Mouse (Mus musculus): ENCODE data around the gene Arhgef11.
"Not testable (repeated sequence)": the region's sequence is repeated elsewhere in the genome, so short reads cannot be mapped to it uniquely, and the experiment has no call there.

Arhgef11 gene

GRCm38 (mm10) chr3:87616957-87617810 lies at the start of gene Arhgef11:
TSS of gene Arhgef11 (plus strand) at chr3:87617559.
- DNase-seq = peak; percentile 77

DNA sequence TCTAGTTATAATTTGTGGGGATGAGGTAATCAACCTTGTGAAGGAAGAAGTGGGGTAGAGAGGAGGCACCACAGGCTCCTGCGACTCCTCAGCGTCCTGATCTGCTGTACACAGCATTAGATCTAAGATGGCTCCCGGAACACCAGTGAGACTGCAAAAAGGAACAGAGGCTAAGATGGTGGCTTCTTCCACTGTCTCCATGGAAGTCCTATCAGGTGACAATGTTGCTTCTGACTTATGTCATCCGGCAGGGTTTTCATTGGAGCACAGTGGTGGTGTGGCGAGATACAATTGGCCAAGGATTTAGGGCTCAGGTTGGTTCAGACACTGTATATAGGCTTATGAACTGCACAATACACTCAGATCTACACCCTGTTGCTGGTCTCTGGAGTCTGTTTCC lies 48.7 kb upstream of the Arhgef11 start:
- no peak for DNase-seq

GRCm38 (mm10) chr3:87575766-87576165 lies 41.6 kb upstream of the Arhgef11 start:
- no peak for DNase-seq

- DNase-seq = no peak
These were observed 35.1 kb upstream of the Arhgef11 start for GRCm38 (mm10) chr3:87582259-87582658.

- no peak for DNase-seq
These were observed 23.6 kb upstream of the Arhgef11 start for GRCm38 (mm10) chr3:87593793-87594192.

- DNase-seq = not testable (repeated sequence)
These were observed 22.0 kb upstream of the Arhgef11 start for GRCm38 (mm10) chr3:87595328-87595727.

DNA sequence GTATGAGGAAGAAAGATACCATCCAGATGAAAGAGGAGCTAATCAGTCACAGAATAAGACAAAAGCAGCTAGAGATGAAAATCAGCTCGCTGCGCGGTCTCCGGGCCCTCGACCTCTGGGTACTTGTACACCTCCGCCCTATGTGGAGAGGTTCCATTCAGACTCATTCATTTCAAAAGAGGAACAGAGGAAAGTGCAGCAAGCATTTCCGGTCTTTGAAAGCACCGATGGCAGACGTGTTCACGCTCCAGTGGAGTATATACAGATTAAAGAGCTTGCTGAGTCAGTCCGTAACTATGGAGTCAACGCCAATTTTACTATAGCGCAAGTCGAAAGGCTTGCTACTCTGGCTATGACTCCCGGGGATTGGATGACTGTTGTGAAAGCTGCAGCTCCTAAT lies 16.3 kb upstream of the Arhgef11 start:
- DNase-seq = not testable (repeated sequence)

GRCm38 (mm10) chr3:87616354-87616753 lies 1.0 kb upstream of the Arhgef11 start:
- DNase-seq = no peak

DNA sequence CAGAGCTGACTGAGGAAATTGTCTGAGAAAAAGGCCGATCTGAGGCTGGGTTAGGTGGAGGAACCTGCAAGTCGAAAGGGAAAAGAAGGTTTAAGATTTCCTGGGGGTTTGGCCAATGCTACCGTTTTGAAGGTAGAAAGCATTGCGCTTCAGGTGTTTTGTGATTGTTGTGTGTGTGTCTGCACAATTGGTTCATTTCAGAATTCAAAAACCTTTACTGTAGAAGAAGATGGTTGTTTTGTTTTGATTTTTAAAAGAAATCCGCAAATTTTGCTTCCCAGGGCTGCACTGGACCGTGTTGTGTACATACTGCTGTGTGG lies 412 bp downstream of the Arhgef11 start:
- DNase-seq = no peak

GRCm38 (mm10) chr3:87618240-87618639 lies 881 bp downstream of the Arhgef11 start:
- no peak for DNase-seq

GRCm38 (mm10) chr3:87618981-87619710 lies 1.8 kb downstream of the Arhgef11 start:
- DNase-seq = no peak

GRCm38 (mm10) chr3:87620218-87620891 lies 3.0 kb downstream of the Arhgef11 start:
- no peak for DNase-seq

DNA sequence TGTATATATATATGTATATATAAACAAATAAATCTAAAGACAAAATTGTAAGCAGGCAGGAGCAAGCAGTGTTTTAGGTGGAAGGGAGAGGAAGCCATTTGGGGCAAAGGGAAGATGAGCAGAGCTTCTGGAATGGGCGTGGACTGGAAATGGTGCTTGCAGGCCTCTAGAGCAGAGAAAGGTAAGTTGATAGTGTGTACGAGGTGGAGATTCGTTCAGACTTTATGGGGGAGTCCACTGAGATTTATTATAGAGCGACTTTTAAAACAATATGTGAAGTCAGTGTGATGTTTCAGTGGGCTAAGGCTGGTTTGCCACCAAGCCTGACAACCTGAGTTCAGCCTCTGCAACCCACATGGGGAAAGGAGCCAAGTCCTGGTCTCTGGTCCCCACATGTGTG lies 7.5 kb downstream of the Arhgef11 start:
- no peak for DNase-seq

DNA sequence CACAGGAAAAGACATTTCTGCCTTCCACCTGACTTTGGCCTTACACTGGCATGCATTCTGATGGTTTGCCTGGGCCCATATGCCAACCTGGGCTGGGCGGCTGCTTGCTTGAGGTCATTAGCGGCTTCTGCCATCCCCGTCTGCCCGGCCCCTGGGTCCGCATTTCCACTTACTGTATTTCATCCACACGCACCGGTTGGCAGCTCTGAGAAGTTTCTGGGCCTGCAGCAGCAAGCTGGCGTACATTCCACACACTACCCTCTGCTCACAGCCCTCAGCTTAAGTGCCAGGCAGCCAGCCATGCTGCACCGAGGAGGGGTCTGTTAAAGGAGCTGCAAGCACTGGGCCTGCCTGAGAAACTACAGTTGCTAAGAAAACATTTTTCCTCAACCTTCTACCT lies 13.5 kb downstream of the Arhgef11 start:
- no peak for DNase-seq

DNA sequence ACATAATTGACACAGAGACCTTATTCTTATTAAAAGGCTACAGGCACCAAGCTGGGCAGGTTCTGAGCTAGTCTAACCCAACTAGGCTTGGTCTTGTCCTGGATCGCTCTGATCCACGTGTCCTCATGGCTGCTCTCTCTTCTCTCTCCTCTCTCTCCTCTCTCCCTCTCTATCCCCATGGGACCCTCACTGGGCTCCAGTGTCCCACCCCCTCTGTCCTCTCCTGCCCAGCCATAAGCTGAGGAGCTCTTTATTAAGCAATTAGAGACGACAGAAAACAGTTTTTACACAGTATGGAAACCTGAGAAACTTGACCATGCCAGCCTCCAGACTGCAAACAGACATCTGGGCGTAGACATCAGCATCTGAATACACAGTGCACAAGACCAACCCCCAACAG lies 14.0 kb downstream of the Arhgef11 start:
- DNase-seq = no peak

GRCm38 (mm10) chr3:87635514-87635913 lies 18.2 kb downstream of the Arhgef11 start:
- DNase-seq = no peak

- DNase-seq = no peak
These were observed 26.1 kb downstream of the Arhgef11 start for GRCm38 (mm10) chr3:87643453-87643852.

DNA sequence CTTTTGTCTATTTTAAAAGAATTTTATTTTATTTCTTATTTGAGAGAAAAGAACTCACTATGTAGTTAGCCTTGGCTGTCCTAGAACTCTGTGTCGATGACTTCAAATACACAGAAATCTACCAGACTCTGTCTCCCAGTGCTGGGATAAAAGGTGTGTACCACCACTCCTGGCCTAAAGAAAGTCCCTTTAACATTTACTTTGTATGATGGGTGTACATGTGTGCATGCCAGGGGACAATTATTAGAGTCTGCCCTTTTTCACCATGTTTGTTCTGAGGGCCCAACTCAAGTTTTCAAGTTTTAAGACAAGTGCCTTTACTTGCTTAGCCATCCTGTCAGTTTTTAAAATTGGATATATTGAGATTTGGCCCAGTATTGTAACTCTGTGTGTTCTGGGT lies 28.8 kb downstream of the Arhgef11 start:
- DNase-seq = no peak

DNA sequence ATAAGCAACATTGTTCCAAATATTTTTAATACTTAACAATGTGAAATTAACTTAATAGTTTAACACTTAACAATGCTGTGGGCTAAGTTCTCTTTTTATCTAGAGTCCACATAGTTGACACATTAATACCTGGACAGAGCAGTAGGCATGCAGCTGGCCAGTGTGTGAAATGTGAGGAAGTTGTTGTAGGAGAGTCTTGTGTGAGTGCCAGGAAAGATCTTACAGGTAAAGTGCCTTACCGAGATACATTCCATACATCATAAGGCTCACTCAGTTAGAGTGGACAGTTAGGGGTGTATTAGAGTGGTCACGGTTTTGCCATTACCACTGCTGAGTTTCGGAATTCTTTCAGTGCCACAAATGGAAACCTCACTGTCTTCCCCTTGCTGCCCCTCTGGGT lies 31.7 kb downstream of the Arhgef11 start:
- no peak for DNase-seq

- no peak for DNase-seq
These were observed 41.0 kb downstream of the Arhgef11 start for GRCm38 (mm10) chr3:87658348-87658747.

DNA sequence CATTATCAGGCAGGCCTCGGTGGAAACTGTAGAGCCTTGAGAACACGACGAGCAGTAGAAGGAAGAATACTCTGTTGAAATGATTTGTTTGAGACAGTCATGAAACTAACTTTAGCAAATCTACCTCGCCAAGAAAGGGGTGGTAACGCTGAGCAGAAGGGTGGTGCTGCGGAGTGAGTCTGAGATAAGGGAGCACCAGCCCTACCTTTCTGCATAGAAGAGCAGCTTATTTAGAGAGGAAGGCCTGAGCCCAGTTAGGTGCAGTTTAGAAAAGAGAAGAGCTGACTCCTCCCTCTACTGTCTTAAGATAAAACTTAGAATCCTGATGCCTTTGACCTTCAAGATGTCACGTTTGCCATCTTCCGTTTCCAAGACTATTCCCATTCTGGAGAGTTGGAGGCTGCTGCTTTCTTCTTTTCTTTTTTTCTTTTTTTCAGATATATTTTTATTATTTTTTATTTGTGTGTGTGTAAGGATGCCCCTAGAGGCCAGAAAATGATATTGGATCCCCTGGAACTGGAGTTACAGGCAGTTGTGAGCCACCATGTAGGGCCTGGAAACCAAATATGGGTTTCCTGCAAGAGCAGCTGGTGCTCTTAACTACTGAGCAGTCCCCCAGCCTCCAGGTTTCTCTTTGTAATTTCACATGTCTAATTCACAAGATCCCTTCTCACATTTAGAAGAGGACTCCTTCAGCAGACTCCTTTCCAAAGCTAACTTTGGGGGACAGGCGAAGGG lies 42.5 kb downstream of the Arhgef11 start:
- DNase-seq = no peak

GRCm38 (mm10) chr3:87660479-87660878 lies 43.1 kb downstream of the Arhgef11 start:
- no peak for DNase-seq

DNA sequence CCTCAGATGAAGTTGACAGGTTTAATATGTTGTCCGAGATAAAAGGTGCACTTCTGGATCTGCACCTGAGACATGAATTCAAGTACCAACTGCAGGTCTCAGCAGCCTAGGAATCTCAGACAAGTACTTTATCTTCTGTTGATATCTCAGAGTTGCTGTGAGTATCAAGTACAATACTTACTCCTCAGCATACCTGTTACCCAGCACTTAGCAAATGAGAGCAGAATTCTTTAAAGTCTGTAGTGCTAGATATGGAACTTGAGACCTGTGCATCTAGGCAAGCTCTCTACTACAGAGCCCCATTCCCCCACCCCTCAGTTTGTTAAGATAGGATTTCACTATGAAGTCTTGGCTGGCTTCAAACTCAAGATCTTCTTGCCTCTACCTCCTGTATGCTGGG lies 43.9 kb downstream of the Arhgef11 start:
- no peak for DNase-seq
